Mouse (Mus musculus): ENCODE results near the gene Sesn3.
"Not testable (repeated sequence)": the region's sequence is repeated elsewhere in the genome, so short reads cannot be mapped to it uniquely, and the experiment has no call there.

Gene Sesn3

DNA sequence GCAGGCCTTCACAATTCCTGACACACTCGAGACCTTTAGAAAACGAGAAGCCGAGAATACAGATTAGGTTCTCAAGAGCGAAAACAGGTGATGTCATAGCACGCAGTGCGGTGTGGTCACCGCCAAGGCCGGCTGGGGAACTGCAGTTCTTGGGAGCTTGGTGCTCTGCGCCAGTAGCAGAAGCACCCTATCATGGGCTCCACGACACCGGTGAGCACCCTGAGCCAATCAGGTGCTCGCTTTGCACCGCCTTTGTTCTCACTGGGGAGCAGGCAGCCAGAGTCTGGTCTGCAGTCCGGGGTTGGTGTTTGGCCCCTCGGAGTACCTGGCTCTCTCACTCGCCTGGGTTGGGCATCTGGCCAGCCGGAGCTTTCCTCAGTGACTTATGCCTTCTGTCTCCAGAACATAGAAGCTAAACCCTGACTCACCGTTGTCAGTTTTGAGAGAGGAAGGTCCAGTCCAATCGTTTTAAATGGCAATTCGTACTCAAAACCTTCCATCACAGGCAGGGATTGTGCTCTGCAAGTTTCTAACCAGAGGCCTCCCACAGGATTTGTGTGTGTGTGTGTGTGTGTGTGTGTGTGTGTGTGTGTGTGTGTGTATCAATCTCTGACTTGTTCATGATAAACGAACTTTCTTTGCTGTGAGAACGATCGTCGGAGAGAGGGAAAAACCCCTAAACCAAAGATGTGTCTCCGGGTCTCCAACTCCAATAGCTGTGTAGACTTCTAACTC is at the start of gene Sesn3:
TSS of gene Sesn3 (plus strand) at position 82 of the 735 bp plus-strand sequence.
- peak; percentile 63 for DNase-seq (ENCODE audit: low spot score)

DNA sequence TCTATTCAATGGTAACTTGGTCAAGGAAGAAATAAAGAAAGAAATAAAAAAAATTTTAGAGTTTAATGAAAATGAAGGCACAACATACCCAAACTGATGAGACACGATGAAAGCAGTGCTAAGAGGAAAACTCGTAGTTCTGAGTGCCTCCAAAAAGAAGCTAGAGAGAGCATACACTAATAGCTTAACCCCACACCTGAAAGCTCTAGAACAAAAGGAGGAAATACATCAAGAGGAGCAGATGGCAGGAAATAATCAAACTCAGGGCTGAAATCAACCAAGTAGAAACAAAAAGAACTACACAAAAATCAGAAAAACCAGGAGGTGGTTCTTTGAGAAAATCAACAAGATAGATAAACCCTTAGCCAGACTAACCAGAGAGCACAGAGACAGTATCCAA is 47.8 kb upstream of the Sesn3 start:
- DNase-seq (ENCODE audit: low spot score), result not testable (repeated sequence)

DNA sequence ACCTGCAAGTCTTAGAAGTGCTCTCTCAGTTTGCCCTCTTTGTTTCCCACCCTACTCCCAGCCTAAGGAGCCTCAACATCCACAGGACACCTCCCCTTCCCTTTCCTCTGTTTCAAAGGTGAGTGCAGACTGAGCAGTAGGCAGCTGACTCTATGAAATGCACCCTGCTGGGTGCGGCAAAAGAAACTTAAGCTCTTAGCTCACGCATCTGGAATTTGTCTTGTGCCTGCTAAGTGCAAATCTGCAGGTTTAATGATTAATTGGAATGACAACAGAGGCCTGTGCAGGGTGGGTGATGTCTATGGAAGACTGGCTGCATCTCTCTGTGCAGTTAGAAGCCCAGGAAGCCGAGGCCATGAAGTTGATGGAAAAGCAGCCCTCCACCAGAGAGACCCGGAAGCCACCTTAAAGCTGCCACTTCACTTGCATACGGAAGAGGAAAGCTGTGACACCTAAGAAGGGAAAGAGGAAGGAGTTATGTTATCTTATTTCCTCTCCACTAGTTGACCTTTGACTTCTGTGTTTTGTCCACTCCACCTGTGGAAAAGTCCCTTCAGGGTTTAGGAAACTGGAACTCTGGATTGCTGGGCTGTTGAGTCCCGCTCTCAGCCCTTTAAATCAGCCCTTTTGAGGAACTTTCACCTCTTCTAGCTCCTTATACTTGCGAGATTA is 41.0 kb upstream of the Sesn3 start:
- no peak for DNase-seq (ENCODE audit: low spot score)

DNA sequence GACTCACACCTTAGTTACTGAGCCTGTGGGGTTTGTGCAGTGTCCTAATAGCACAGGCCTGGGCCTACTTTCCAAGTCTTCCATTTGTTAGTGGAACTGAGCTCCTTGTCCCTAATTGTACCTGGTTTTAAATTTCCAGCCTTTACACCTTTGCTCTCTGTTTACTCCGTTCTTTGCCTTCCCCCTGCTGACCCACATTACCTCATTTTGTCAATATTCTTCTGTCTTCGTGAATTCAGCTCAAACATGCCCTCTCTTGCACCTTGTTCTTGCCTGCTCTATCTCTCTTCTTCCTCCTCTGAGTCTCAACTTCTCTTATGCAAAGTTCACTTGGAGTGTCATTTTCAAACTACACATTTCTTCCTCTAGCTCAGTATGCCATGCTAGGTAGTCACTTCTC is 39.6 kb upstream of the Sesn3 start:
- no peak for DNase-seq (ENCODE audit: low spot score)

DNA sequence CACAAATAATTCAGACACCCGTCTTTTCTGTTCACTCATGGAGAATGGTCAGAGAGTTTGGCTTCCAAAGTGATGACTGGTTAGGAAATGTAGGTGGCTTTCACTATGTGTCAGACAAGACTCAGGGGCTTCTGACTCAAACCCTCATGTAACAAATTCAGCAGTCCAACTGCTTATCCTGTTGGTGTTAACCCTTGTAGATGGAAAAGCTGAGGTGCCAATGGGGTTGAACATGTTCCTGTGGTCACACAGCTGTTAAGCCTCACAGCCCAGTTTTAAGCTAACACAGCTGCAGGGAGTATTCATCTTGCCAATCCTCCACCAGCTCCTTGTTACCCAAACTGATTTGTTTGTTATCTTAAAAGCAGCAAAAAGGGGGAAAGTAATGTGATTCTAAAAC is 33.9 kb upstream of the Sesn3 start:
- not testable (repeated sequence) for DNase-seq (ENCODE audit: low spot score)

DNA sequence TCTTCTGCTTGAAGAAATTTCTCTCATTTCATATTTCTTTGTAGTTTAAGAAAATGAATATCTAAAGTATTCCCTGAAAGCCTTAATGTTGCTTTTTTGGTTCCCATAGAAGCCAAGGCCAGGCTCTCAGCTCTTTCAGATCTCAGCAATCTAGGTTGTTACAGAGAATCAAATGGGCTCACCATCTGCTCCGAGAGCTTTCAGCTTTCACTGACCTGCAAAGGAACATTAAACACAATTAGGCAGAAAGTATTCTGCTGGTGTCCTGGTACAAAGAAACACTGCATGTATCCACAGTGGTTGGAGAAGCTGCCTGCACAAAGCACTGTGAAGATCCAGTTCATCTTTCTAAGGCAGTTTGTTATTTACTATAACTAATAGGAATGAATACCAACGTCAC is 32.6 kb upstream of the Sesn3 start:
- DNase-seq (ENCODE audit: low spot score), result no peak

DNA sequence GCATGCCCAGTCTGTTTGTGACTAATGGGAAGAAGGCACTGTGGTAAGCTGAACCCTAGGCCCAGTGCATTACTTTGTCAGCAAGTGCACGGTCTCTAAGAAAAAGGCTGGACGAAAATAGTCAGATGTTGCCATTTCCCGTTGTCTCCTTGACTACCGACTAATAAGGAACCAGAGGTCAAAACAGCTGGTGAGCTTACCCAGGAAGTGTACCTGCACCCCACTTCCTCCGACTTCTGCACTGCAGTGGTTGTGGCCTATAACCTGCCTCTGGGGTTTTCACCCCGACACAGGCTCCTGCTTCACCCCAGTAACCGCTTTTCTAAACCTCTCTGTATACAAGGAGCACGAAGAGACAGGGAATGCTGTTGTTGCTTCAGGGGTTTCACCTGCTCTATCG is 30.3 kb upstream of the Sesn3 start:
- no peak for DNase-seq (ENCODE audit: low spot score)

DNA sequence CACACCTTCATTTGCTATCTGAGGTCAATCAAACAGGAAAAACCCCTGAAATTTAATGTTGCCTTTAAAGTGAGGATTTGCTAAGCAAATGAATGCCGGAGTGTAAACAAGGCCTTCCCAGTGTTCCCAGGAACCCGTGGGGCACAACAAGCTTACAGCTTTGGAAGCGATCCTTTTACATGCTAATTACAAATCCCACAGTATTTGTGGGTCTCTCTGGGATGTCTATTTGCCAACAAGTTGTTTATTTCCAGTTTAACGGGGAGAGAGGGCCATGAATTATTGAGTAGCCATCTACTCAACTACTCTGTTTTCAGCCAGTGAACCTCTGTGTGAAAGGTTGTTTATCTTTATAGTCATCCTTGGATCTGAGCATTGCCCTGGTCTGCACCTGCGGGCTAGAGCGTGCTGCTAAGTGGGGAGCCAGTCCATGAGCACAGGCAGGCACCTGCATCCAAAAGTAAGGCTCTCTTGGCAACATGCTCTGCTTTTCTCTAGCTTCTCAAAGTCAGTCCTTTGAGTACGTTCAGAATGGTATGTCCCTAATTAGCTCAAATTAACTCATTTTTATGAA is 29.8 kb upstream of the Sesn3 start:
- DNase-seq (ENCODE audit: low spot score), result no peak

DNA sequence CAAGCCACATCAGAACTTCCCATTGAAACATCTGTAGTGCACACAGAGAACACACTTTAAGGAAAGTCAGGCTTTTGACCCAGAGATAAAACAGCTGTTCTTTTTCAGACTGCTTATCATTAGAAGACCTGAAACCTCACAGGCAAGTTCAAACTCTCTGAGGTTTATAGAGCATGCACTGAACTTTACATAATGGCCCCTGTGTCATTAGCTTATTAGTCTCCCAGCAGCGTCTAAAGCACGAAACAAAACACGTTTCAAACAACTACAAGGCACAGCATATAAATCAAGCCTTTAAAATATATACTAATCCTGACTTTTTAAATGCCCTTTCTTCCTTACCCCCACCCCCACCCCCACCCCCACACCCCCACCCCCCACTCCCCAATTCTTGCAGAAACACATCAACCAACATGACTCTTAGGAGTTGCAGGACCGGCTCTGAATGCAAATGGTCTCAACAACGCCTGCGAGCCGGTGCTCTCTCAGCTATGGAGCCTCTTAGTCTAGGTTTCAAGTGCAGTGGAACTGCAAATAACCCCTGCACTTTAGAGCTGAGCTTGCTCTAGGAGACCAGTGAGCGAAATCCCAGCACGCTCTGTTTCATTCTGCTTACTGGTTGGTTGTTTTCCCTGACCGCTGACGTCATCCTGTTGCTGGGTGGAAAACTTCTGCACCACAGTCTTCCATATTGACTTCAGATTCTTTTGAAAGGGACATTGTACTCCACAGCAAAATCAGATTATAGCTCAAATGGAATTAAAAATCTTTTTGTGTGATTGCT is 28.7 kb upstream of the Sesn3 start:
- no peak for DNase-seq (ENCODE audit: low spot score)

DNA sequence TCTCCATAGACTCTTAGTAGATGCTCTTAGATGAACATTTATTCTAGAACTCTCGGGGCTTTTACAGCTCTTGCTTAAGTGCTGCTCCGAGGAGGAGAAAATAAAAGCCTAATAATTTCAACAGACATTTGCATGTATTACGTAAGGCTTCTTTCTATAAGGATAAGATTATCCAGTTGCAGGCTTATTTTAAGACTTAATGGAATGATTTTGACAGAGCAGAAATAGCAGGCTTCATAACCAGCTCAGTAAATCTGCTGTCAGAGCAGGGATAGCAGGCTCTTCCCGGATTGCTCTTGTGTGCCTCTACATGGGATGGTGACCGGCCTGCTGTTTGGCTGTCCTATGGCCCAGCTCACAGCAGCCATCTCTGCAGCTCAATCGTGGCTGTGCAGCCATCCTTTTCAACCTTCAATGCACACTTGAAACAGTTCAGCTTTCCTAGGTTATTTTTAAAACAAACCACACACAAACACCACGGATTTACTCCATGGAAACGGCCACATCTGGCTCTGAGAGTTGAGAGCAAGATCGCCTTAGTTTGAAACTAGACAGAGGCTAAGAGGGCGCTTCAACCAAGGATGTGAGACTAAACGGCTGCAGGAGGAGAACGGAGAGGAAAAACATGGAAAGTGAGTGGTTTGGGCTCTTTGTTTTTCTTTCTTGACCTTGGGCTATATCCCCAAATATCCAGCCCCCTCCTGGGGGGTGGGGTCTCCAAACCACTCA is 27.2 kb upstream of the Sesn3 start:
- no peak for DNase-seq (ENCODE audit: low spot score)

DNA sequence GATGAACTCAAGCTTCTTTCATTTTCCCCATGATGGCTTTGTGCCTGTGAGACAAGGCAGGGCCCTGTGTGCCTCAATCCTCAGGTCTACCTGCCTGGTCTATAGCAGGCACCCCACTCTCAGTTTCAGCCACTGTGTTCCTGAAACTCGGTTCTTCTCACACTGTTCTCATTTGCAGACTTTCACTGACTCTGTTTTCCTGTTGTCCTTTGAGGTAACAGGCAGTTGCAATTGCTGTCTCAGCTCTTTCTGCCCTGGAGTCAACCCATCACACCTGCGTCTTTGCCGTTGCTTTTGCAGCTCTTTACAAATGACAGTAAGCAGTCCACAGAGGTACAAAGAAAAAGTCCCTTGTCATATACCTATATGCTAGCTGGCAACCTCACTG is 26.7 kb upstream of the Sesn3 start:
- DNase-seq (ENCODE audit: low spot score), result no peak

DNA sequence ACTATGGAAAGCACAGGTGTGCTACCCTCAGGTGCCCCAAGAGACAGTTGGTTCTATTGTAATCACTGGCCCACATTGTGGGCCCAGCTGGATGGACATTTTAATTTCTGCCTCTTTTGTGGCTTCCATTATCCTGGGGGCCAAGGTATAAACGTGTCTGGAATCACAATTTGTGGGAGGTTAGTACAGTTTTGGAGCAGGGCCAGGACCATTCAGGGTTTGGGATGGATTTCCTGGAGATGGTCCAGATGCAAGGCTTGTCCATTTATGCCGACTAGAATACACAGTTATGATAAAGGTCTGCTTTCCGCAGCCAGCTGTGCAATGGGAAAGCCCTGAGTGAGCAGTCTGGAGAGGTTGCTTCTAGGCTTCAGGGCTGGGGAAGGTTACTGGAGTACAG is 13.7 kb upstream of the Sesn3 start:
- no peak for DNase-seq (ENCODE audit: low spot score)

DNA sequence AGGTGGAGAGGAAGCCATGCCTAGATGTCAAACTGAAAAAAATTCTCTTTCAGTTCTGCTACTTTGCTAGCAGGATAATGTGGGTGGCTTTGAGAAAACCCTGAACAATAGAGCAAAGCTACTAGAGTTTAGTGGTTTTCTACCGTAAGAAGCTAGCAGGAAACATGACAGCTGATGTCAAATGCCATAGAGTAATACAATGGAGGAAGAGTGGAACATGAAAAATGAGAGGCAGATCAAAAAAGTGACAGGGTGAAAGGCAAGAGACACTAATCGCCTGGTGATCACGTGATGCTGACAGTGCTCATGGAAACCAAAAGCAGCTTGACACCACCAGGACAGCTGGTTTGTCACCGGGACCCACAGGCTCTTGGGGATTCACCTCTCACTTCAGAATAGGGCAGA is 12.3 kb upstream of the Sesn3 start:
- DNase-seq (ENCODE audit: low spot score), result no peak

DNA sequence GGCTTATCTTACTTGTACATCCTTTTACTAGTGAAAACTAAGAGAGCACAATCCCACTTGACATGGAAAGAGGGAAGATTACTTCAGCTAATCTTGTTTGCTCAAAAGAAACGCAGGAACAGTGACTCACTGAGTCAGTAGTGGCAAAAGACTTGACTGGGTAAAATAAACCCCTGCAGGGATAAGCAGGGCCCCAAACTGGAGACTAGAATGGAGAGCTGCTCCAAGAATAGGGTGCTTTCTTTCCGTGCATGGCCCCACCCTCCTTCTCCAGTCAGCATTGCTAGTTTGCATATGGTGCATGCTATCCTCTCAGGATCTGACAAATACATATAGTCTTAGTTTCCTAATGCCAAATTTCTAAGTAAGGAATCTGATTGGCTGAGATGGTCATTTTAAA is 8.4 kb upstream of the Sesn3 start:
- DNase-seq (ENCODE audit: low spot score), result no peak

DNA sequence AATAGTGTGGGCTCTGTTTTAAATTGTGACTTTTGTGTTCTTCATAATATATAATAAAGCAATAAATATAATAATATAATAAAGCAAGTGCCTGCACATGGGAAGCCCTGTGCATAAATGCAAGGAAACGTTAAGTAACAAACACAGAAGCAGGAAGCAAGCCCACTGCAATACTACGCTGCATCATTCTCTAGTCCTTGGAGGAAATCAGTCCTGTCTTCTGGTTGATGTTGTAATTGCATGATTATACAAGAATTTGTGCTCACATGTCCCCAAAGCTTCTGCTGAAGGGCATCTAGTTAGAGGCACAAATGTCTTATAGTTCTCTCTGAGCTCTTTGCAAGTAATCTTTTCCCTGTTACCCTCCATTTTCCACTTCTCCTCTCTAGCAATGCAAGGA is 6.3 kb upstream of the Sesn3 start:
- DNase-seq (ENCODE audit: low spot score), result no peak

DNA sequence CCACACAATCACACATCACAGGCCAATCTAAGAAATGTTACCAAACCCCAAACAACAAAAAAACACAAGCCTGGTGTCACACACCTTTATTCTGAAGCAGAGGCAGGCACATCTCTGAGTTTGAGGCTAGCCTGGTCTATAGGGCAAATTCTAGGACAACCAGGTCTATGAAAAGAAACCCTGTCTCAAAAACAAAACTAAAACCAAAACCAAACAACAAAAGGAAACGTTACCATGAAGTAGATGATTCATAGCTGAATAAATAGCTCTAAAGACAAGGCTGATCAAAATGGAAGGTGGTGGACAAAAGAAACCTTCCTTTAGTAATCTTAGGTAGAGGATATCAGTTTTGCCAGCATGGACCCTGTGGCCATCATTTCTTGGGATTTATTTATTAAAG is 1.9 kb upstream of the Sesn3 start:
- no peak for DNase-seq (ENCODE audit: low spot score)

DNA sequence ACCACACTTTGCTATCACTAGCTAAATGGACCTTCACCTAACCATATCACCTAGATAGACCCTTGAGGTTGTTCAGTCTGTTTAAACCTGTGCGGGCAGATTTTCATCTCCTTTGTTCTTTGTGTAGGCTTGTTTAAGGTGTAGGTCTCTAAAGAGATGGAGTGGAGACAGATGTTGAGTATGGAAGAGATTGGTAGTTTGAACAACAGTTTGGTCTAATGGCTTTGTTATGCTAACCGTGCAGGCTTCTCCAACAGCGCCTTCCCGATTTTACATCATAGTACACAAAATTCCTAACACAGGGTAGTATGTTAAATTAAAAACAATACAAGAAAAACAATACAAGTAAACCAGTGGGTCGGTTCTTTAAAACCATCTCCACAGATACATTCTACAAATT is 281 bp upstream of the Sesn3 start:
- DNase-seq (ENCODE audit: low spot score), result no peak

DNA sequence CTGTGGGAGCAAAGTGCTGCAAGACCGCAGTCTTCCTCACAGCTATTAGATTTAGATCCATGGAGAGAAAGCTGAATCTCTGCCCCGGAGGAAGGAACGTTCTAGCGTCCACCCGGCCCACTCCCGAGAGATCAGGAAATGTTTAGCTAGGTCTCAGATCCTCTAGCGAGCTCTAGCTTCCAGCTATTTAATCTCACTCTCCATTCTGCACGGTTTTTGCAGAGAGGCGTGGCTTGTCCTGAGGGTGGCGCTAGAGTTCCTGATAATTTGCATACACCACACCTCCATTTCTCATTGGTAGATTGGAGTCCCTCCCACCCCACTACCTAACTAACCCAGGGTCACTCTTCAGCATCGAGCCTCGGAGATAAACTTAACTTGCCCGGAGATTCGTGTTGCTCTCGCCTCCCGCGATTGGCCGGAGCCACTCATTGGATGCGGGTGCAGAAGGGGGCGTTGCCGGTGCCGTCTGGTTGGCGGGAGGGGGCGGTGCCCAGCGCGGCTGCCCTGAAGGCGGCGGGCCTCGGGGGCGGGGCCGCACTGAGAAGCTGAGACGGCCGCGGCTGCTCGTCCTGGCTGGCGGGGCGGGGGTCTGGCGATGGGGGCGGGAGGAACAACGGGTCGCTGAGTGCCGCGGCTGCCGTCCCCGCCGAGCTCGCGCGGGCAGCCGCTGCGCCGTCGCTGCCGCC is 1.1 kb downstream of the Sesn3 start:
- peak; percentile 90 for DNase-seq (ENCODE audit: low spot score)

DNA sequence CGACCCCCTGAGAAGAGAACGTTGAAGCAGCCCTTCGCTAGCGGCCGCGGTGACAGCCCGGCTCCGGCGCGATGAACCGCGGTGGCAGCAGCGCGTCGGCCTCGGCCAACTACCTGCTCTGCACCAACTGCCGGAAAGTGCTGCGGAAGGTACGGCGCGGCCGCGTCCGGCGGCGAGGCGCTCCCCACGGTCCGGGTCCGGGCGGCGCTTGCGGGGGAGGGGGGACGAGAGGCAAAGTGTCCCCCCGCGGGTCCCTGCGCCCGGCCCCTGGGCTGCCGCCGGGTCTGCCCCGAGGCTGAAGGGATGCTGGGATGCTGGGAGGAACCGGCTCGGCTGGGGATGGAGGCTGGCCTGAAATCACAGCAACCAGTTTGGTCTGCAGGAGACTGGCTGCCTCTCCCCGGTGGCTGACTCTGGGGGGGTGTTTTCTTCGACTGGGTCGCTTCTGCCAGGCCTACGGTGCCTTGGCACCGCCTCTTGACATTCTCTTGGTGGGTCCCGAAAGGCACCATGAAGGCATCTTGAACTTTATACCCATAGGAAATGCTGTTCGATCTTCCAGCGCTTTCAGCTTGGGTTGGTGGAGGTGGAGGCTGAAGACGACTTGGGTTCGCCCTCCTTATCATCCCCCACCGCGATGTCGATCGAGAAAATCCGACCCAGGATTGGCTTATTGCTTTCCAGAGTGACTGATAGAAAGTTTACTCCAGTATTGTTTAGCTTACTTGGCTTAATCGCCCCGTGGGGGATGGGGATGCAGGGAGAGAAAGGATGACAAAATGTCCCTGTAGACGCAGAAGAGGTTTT is 1.8 kb downstream of the Sesn3 start:
- no peak for DNase-seq (ENCODE audit: low spot score)

DNA sequence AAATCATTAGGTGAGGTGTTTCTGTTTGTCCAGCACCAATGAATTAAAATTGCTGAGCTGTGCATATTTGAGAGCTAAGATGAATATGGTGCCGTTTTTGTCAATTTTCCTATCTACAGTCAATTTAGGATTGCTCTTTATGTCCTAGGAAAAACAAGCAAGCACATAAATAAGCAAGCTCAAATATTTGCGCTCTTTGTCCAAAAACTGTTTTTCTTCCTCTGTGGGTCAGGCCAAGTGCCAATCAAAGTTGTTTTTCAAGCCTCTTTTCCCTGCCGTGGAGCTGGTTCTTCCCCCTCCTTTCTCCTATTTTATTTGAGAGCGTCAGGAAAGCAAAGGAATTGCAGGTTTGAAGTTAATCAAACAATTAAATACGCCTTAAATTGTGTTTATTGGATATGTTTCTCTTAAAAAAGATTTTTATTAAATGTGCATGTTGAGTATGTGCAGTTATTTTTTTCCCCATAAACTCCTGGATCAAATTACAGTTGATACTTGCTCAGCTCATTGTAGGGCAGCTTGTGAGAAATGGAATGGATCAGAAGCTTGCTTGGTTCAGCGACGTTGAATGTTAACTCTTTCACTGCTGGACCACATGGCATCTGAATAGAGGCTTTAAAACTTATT is 2.6 kb downstream of the Sesn3 start:
- no peak for DNase-seq (ENCODE audit: low spot score)

All from urinary bladder, postnatal 25 days (tissue).